Mouse (Mus musculus) hindbrain, embryonic 15.5 days (tissue): ENCODE results near the gene Sdsl. TPM values are rescaled to one million over a fixed set of nuclear protein-coding genes. Genes with fewer than 3 reads are reported as not detected.
"Not testable (repeated sequence)": the region's sequence is repeated elsewhere in the genome, so short reads cannot be mapped to it uniquely, and the experiment has no call there.

Experiments
- ATAC-seq: fragments of 200-750 bp; cut with Nextera tagmentation; 2 replicates; pipeline ENCODE4 v1.8.0; 2017; ENCODE audit warnings: low read depth, moderate number of reproducible peaks, moderate TSS enrichment; ENCODE audit not compliant: low FRiP score
- H3K27ac ChIP-seq: fragments of 300-500 bp; sonication (generic); replicated peaks from 2 replicates; pipeline ENCODE4 v1.5.1; 2015; ENCODE audit warnings: mild to moderate bottlenecking, inconsistent platforms
- H3K27me3 ChIP-seq: fragments of 300-500 bp; sonication (generic); 2 replicates; pipeline ENCODE4 v1.6.1; 2015; ENCODE audit warnings: control low read depth, inconsistent platforms
- H3K36me3 ChIP-seq: fragments of 300-500 bp; sonication (generic); 2 replicates; pipeline ENCODE4 v1.6.1; 2015; ENCODE audit warnings: control low read depth, inconsistent platforms
- H3K4me1 ChIP-seq: fragments of 300-500 bp; sonication (generic); replicated peaks from 2 replicates; pipeline ENCODE4 v1.6.1; 2015; ENCODE audit warnings: control low read depth, inconsistent platforms
- H3K4me2 ChIP-seq: fragments of 300-500 bp; sonication (generic); 2 replicates; pipeline ENCODE4 v1.6.1; 2015; ENCODE audit warnings: moderate library complexity, mild to moderate bottlenecking, inconsistent platforms
- H3K4me3 ChIP-seq: fragments of 300-500 bp; sonication (generic); 2 replicates; pipeline ENCODE4 v1.5.1; 2015; ENCODE audit warnings: mild to moderate bottlenecking, inconsistent platforms
- H3K9ac ChIP-seq: fragments of 300-500 bp; sonication (generic); 2 replicates; pipeline ENCODE4 v1.6.1; 2015; ENCODE audit warnings: inconsistent platforms
- H3K9me3 ChIP-seq: fragments of 300-500 bp; sonication (generic); 2 replicates; pipeline ENCODE4 v1.6.1; 2016; ENCODE audit warnings: control low read depth, inconsistent platforms
- WGBS: fragments of 180-500 bp; shearing (Covaris S2); methylation state at CpG from one replicate; pipeline ENCODE4 v1.1.7; 2015; 5-methylcytosine and 5-hydroxymethylcytosine counted together
- polyA plus RNA-seq: library from polyadenylated mRNA; unstranded; fragments of >200 nt; fragmentation: Nextera tagmentation; extraction: Ambion mirVana; gene quantifications from 2 replicates; pipeline ENCODE4 v1.2.1, GENCODE M21; 2015

Sdsl gene
- polyA plus RNA-seq, 1 experiment from 2014 or later: 6.5 TPM

DNA sequence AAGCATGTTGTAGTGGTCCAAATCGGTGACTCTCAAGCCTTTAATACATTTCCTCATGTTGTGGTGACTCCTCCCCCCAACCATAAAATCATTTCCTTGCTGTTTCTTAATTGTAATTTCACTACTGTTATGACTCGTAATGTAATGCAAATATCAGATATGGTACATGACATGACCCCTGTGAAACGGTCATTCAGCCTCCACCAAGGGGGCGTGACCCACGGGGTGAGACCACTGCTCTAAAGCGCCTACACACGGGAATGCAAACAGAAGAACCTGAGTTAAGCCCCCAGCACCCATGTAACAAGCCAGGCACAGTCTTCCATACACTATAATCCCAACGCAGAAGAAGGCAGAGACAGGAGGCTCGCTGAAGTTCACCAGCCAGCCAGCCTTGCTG, 33.2 kb upstream of the Sdsl start:
- WGBS: 77% methylated on average over 9 of the region's 9 CpGs

DNA sequence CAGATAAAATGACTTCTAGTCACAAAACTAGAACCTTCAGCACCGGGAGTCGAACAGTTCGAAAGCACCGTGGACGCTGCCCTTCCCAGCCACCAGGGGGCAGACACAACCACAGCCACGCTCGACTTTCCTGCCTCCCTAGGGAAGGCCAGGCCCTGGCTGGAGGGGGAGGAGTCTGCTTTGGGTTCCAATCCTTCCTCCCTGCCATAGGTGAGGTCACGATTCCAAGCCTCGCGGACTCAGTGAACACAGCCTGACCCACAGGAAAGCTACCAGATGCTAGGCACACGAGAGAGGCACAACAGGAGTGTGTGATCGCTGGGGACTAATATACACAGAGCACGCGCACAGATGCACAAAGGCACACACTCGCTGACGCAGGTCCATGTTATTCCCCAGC, 32.8 kb upstream of the Sdsl start:
- H3K36me3 ChIP-seq: no peaks in the 10 kb centered on the region
- no peaks in the 10 kb centered on the region for H3K27me3 ChIP-seq
- H3K9me3 ChIP-seq: no peaks in the 10 kb centered on the region
- no peak overlapping the region for H3K9ac ChIP-seq
- H3K4me1 ChIP-seq: peaks cover 25% of the 10 kb centered on the region
- WGBS: 21% methylated on average over 16 of the region's 16 CpGs
- no peak overlapping the region for H3K4me3 ChIP-seq
- no peak overlapping the region for H3K4me2 ChIP-seq
- H3K27ac ChIP-seq: no peak overlapping the region
- 0 out of 2 replicates have a peak, but pooled peaks have one; percentile 13 for ATAC-seq

More for the DNA sequence above, 33.2 kb upstream of the Sdsl start:
- no peak overlapping the region for H3K4me2 ChIP-seq
- H3K9me3 ChIP-seq: no peaks in the 10 kb centered on the region
- peaks cover 29% of the 10 kb centered on the region for H3K4me1 ChIP-seq
- H3K36me3 ChIP-seq: no peaks in the 10 kb centered on the region
- no peak overlapping the region for H3K27ac ChIP-seq
- ATAC-seq: no peak
- H3K4me3 ChIP-seq: no peak overlapping the region
- no peak overlapping the region for H3K9ac ChIP-seq
- no peaks in the 10 kb centered on the region for H3K27me3 ChIP-seq

DNA sequence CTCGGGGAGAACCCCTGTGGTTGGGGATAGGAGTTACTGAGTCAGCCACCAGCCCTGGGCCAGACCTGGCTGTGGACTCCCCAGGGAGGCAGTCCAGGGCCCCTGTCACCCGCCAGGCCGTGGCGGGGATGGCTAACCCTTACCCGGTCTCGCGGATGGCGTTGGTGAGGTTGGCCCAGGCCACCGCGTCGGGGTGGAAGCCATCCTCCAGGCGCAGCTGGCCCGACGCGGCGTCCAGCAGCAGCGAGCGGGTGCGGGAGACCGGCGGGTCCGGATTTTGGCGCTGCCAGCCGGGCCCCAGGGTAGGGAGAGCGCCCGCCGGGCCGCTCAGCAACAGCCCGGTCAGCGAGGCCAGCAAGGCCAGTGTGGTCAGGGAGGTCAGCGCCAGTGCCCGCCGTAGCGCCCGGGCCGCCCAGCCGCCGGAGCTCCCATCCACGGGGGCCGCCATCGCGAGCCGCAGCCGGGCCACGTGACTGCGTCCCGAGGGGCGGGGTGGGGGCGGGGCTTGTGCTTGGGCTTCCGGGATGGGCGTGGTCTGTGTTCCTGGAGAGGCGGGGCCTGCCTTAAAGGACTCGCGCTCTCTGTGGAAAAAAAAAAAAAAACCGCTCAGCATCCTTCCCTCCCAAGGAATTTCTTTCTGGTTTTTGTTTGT, 30.7 kb upstream of the Sdsl start, which contains the start of gene Plbd2:
Plbd2 (minus strand) TSS at position 482 of the 652 bp plus-strand sequence.
- Histone ChIP-seq H3K9ac (peak within 1 kb of the TSS; percentile 94), H3K27me3 (no peaks in the 10 kb centered on the region), H3K9me3 (no peaks in the 10 kb centered on the region), H3K4me3 (peak within 1 kb of the TSS; percentile 94), H3K4me1 (peaks cover 23% of the 10 kb centered on the region), H3K4me2 (peak within 1 kb of the TSS; percentile 95), H3K27ac (0 out of 2 replicates have a peak within 1 kb of the TSS, but pooled peaks have one; percentile 51), H3K36me3 (no peaks in the 10 kb centered on the region)
- under 1% methylated on average over 53 of the region's 55 CpGs for whole genome bisulfite sequencing
- ATAC-seq: peak; percentile 74

DNA sequence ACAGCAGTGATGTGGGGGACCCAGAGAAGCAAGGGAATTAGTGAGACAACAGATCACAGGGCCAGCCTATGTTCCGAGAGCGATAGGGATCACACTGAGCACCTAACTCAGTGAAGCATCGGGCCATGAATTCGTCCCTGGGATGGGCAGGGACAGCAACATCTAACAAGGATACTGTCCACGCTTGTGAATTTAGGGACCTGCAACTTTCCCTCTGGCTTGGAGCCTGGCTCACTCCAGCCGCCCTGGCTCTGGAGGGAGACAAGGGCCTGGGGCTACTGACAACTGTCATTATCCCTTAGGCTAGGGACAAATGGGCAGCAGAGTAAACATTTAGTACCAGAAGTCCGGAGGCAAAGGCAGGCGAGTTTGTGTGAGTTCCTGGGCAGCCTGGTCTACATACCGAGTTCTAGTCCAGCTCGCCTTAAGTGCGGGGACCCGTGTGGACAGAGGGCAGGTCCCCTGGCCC, 30.1 kb upstream of the Sdsl start:
- Histone ChIP-seq H3K4me3 (peak overlapping the region; percentile 94), H3K4me1 (peaks cover 23% of the 10 kb centered on the region), H3K9me3 (no peaks in the 10 kb centered on the region), H3K27me3 (no peaks in the 10 kb centered on the region), H3K9ac (peak overlapping the region; percentile 94), H3K4me2 (peak overlapping the region; percentile 95), H3K36me3 (no peaks in the 10 kb centered on the region), H3K27ac (0 out of 2 replicates have a peak overlapping the region, but pooled peaks have one; percentile 51)
- no peak for ATAC-seq
- WGBS: 10% methylated on average over 12 of the region's 12 CpGs

DNA sequence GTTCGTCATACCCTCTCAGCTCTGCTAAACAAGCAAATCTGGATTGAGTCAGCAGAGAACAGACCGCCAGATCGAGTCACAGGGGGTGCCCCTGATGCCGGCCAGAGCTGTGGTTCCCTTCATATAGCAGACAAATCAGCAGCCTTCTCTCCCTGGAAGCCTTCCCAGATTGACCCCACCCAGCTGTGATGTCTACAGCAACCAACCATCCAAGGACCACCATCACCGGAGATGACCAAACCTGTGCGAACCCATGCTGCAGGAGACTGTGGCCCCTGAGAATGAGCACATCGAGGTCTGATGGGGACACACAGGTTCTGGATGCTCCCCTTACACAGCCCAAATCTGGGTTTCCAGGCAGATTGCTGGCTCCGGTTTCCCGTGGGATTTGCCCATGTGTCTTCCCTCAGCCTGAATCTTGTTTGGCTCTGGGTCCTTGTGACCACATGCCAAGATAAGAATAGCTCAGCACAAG, 29.6 kb upstream of the Sdsl start:
- H3K4me3 ChIP-seq: peak overlapping the region; percentile 94
- no peaks in the 10 kb centered on the region for H3K27me3 ChIP-seq
- peak overlapping the region; percentile 95 for H3K4me2 ChIP-seq
- ATAC-seq: no peak
- H3K36me3 ChIP-seq: no peaks in the 10 kb centered on the region
- no peak overlapping the region for H3K27ac ChIP-seq
- H3K4me1 ChIP-seq: peaks cover 23% of the 10 kb centered on the region
- 0 out of 2 replicates have a peak overlapping the region, but pooled peaks have one; percentile 94 for H3K9ac ChIP-seq
- WGBS: 67% methylated on average over 9 of the region's 9 CpGs
- no peaks in the 10 kb centered on the region for H3K9me3 ChIP-seq

DNA sequence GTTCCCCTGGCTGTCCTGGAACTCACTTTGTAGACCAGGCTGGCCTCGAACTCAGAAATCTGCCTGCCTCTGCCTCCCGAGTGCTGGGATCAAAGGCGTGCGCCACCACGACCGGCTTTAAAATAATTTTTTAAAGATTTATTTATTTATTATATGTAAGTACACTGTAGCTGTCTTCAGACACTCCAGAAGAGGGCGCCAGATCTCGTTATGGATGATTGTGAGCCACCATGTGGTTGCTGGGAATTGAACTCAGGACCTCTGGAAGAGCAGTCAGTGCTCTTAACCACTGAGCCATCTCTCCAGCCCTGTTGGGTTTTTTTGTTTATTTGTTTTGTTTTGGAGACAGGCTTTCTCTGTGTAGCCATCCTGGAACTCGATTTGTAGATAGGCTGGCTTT, 28.0 kb upstream of the Sdsl start:
- not testable (repeated sequence) for H3K27me3 ChIP-seq, ATAC-seq, H3K27ac ChIP-seq, H3K9me3 ChIP-seq, H3K4me3 ChIP-seq, H3K9ac ChIP-seq, H3K36me3 ChIP-seq, H3K4me2 ChIP-seq
- 89% methylated on average over 9 of the region's 9 CpGs for WGBS
- peaks cover 17% of the 10 kb centered on the region for H3K4me1 ChIP-seq

DNA sequence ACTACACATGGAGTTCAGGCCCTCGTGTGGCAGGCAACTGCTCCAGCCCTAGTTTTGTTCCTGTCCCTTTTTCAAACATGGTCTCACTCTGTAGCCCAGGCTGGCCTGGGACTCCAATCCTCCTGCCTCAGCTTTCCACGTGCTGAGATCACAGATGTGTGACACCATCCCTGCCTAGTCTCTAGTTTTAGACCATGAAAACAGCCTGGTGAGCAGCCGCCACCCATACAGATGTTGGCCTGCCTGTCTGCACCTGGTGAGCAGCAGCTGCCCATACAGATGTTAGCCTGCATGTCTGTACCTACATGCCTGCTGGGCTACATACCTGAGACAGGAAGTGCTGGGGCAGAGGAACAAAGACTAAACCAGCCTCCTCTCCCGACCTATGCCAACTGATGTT, 26.6 kb upstream of the Sdsl start:
- WGBS: 84% methylated on average over 4 of the region's 4 CpGs
- Histone ChIP-seq H3K27me3 (no peaks in the 10 kb centered on the region), H3K4me2 (no peak overlapping the region), H3K27ac (no peak overlapping the region), H3K4me1 (peaks cover 17% of the 10 kb centered on the region), H3K9me3 (no peaks in the 10 kb centered on the region), H3K9ac (no peak overlapping the region), H3K36me3 (no peaks in the 10 kb centered on the region), H3K4me3 (no peak overlapping the region)
- ATAC-seq: no peak

DNA sequence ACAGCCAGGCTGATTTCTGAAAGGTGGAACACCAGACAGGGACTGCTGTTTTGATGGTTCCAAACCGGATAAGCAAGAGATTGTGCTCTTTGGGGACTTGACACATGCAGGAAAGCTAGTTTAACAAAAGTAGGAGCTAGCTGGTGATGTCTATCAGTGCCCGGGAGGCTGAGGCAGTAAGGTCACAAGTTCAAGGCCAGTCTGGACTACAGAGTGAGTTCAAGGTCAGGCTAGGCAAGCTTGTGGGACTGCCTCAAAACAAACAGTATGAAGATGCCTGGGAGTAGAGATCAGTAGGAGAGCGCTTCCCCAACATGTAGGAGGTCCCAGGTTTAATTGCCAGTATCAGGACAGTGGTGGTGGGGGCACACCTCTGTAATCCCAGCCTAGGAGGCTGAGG, 24.5 kb upstream of the Sdsl start:
- Histone ChIP-seq H3K9me3 (no peaks in the 10 kb centered on the region), H3K9ac (no peak overlapping the region)
- 97% methylated on average over 3 of the region's 3 CpGs for WGBS

DNA sequence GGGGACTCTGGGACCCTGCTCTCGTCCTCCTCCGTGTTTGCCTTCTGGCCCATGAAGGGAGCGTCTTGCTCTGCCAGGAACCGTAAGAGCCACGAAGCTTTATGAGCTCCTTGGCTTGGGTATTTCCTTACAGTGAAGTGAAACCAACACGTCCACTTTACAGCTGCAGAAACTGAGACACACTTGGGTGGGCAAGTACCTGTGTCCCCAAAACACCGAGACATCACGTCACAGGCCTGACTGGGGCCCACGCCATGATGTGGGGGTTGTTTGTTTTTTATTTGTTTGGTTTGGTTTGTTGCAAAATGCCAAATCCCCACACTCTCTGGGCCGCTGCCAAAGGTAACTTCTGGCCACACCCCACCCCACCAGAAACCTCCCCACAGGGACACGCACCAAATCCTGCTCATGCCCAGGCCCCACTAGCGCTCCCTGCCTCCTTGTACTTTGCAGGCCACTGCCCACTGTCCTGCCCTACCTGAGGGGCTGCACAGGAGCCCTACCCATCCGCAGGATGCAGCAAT, 23.2 kb upstream of the Sdsl start:
- H3K27me3 ChIP-seq: no peaks in the 10 kb centered on the region
- no peak overlapping the region for H3K9ac ChIP-seq
- no peak for ATAC-seq
- H3K27ac ChIP-seq: no peak overlapping the region
- no peaks in the 10 kb centered on the region for H3K36me3 ChIP-seq
- H3K4me2 ChIP-seq: no peak overlapping the region
- no peak overlapping the region for H3K4me3 ChIP-seq
- peaks cover 3% of the 10 kb centered on the region; the same call in 1 of the 2 replicates for H3K4me1 ChIP-seq
- WGBS: 87% methylated on average over 13 of the region's 13 CpGs
- no peaks in the 10 kb centered on the region for H3K9me3 ChIP-seq

More for the DNA sequence above, 24.5 kb upstream of the Sdsl start:
- ATAC-seq: no peak
- no peak overlapping the region for H3K4me2 ChIP-seq
- no peaks in the 10 kb centered on the region for H3K27me3 ChIP-seq
- peaks cover 7% of the 10 kb centered on the region for H3K4me1 ChIP-seq
- no peaks in the 10 kb centered on the region for H3K36me3 ChIP-seq
- H3K27ac ChIP-seq: no peak overlapping the region
- no peak overlapping the region for H3K4me3 ChIP-seq

DNA sequence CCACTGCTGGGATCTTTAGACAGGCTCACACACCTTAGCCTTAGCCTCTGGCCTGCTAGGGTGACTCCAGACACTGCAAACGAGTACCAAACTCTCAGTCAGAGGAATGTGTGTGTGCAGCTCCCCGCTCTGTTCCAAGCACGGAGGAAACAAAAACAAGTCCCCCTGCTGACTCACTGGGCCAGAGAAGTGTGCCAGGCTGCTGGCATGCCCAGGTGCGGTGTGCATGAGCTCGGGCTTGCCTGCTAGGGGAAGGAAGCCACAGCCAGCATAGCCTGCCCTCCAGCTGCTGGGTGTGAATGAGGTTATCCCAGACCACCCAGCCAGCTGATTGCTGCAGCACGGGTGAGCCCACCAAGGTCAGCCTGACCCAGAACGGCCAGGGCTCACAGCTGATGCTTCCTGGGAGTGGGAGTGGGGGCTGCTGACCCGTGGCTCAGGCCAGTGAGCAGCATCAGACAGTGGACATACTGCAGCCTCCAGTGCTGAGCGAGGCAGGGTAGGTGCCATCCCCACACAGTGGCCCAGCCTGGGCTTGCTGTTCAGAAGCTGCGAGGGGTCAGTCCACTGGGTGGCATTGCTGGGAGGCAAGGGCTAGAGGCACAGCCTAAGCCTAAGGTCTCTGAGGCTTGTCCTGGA, 22.6 kb upstream of the Sdsl start:
- H3K9ac ChIP-seq: no peak overlapping the region
- H3K36me3 ChIP-seq: no peaks in the 10 kb centered on the region
- no peak overlapping the region for H3K4me2 ChIP-seq
- no peak overlapping the region for H3K27ac ChIP-seq
- no peaks in the 10 kb centered on the region for H3K27me3 ChIP-seq
- no peak for ATAC-seq
- H3K4me1 ChIP-seq: peaks cover 3% of the 10 kb centered on the region; the same call in 1 of the 2 replicates
- H3K4me3 ChIP-seq: no peak overlapping the region
- H3K9me3 ChIP-seq: no peaks in the 10 kb centered on the region
- 79% methylated on average over 10 of the region's 10 CpGs for WGBS

DNA sequence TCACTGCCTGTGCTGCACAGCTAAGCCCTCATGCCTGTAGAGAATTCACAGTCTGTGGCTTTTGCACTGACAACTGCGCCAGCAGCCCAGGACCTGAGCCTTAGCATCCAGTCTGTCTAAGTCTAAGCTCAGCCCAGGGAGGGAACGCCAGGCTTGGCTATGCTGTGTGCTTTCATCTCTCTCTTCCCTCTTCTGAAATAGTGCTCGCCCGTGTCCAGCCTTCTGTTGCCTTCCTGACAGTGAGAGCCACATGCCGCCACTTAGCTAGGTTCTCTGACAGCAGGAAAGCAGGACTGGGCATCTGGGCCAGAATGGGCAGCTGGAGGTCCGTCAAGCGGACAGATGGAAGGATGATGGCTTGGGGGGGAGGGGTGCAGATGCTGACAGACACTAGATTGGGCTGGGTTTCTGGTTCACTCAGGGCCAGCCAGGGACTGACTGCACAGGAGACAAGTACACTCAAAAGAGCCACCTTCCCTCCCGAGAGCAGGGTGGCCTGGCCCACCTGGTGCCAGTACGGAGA, 21.3 kb upstream of the Sdsl start:
- Histone ChIP-seq H3K9ac (no peak overlapping the region), H3K9me3 (no peaks in the 10 kb centered on the region), H3K4me1 (peaks cover 3% of the 10 kb centered on the region; the same call in 1 of the 2 replicates), H3K27ac (no peak overlapping the region), H3K4me2 (no peak overlapping the region), H3K4me3 (no peak overlapping the region), H3K27me3 (no peaks in the 10 kb centered on the region), H3K36me3 (no peaks in the 10 kb centered on the region)
- 0 out of 2 replicates have a peak, but pooled peaks have one; percentile 16 for ATAC-seq
- 65% methylated on average over 9 of the region's 9 CpGs for WGBS

DNA sequence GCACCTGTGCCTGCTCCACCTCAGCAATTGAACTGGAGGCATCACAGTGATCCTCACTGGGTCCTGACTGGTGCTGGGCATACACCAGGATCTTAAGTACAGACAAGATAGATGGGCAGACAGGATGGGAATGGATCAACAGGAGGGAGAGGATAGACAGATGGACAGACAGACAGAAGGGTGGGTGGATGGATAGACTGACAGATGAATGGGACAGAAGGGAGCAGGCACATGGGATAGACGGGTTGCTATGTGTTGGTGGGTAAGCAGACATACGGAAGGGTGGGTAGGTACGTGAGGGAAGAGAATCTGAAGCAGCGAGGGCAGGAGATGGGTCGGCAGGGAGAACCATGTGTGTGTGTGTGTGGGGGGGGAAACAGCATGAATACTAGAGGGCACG, 20.8 kb upstream of the Sdsl start:
- no peak for ATAC-seq
- Histone ChIP-seq H3K36me3 (no peaks in the 10 kb centered on the region), H3K27ac (no peak overlapping the region)

More for the DNA sequence above, 20.8 kb upstream of the Sdsl start:
- H3K4me1 ChIP-seq: peaks cover 3% of the 10 kb centered on the region; the same call in 1 of the 2 replicates
- no peaks in the 10 kb centered on the region for H3K27me3 ChIP-seq
- H3K4me2 ChIP-seq: no peak overlapping the region
- 81% methylated on average over 6 of the region's 6 CpGs for WGBS
- no peak overlapping the region for H3K9ac ChIP-seq
- H3K9me3 ChIP-seq: no peaks in the 10 kb centered on the region
- H3K4me3 ChIP-seq: no peak overlapping the region
